Mouse (Mus musculus): ENCODE data around the gene Ube2f.

- TF ChIP-seq CTCF (IDR thresholded peaks at IDR 0.05; ENCODE audit: low read depth, low read length) (no peak), POLR2A (IDR thresholded peaks at IDR 0.05; ENCODE audit: extremely low read depth, insufficient read depth, low read length) (no peak)
Observed at GRCm38 (mm10) chr1:91201122-91201521, 49.0 kb upstream of the Ube2f start.
